ENCODE assay signal across 24 mouse cellular contexts in genomic region chr15:94968403-94969180, GRCm38 (mm10).
DNase-seq lines count a peak whose midpoint lies in the region; ATAC-seq and TF ChIP-seq lines count a peak whose summit lies in the region.
"Had no signal": no experiment of that assay in that cellular context is flagged by ENCODE, and none has a peak within 500 bp of the region (broad histone marks: within the 10 kb centered on the region; RNA-seq: fewer than 3 reads in every experiment).

No protein-coding gene starts in this region.

- no peaks in the 10 kb centered on the region for H3K27me3 ChIP-seq in forebrain, embryonic 14.5 days (replicated peaks; ENCODE audit: control insufficient read depth, insufficient read depth, low read length)
- H3K27me3 ChIP-seq in forebrain, embryonic 12.5 days: no peaks in the 10 kb centered on the region
- no peaks in the 10 kb centered on the region for H3K27me3 ChIP-seq in kidney, postnatal 0 days (ENCODE audit: insufficient read depth, low read length)
- H3K27me3 ChIP-seq: embryonic facial prominence, embryonic 12.5 days; forebrain, embryonic 15.5 days; intestine, embryonic 15.5 days; Patski had no signal

- peak; percentile 44; the same call in 1 of the 2 replicates for ATAC-seq in forebrain, embryonic 14.5 days
- ATAC-seq in forebrain, embryonic 12.5 days (ENCODE audit: low FRiP score): no peak
- no peak for ATAC-seq in kidney, postnatal 0 days (replicated peaks; ENCODE audit: low FRiP score, low read depth)
- ATAC-seq: activated CD4-positive, CD25-positive, alpha-beta regulatory T cell, adult 4 months; forebrain, embryonic 15.5 days; intestine, embryonic 15.5 days; Patski had no signal

- no peak overlapping the region for H3K4me2 ChIP-seq in forebrain, embryonic 14.5 days (ENCODE audit: low read length)
- H3K4me2 ChIP-seq in forebrain, embryonic 12.5 days: no peak overlapping the region
- H3K4me2 ChIP-seq in kidney, postnatal 0 days (ENCODE audit: low read length): no peak overlapping the region
- H3K4me2 ChIP-seq: embryonic facial prominence, embryonic 12.5 days; forebrain, embryonic 15.5 days; hindbrain, embryonic 14.5 days; intestine, embryonic 15.5 days had no signal

- no peaks in the 10 kb centered on the region for H3K36me3 ChIP-seq in forebrain, embryonic 14.5 days (ENCODE audit: control insufficient read depth, insufficient read depth, low read length)
- H3K36me3 ChIP-seq in forebrain, embryonic 12.5 days (replicated peaks): no peaks in the 10 kb centered on the region
- H3K36me3 ChIP-seq in kidney, postnatal 0 days (ENCODE audit: insufficient read depth, low read length): no peaks in the 10 kb centered on the region
- H3K36me3 ChIP-seq: embryonic facial prominence, embryonic 12.5 days; forebrain, embryonic 15.5 days; heart, embryonic 10.5 days; hindbrain, embryonic 10.5 days; intestine, embryonic 15.5 days had no signal

- H3K9ac ChIP-seq in forebrain, embryonic 14.5 days (ENCODE audit: low read length): no peak overlapping the region
- H3K9ac ChIP-seq in forebrain, embryonic 12.5 days: no peak overlapping the region
- H3K9ac ChIP-seq in kidney, postnatal 0 days (ENCODE audit: low read depth, low read length): no peak overlapping the region
- H3K9ac ChIP-seq: embryonic facial prominence, embryonic 12.5 days; forebrain, embryonic 15.5 days; hindbrain, embryonic 14.5 days; intestine, embryonic 15.5 days had no signal

- peaks cover 5% of the 10 kb centered on the region for H3K4me1 ChIP-seq in forebrain, embryonic 14.5 days (ENCODE audit: control insufficient read depth, insufficient read depth, low read length)
- H3K4me1 ChIP-seq in forebrain, embryonic 12.5 days: no peaks in the 10 kb centered on the region
- H3K4me1 ChIP-seq in kidney, postnatal 0 days (replicated peaks; ENCODE audit: insufficient read depth, low read length): no peaks in the 10 kb centered on the region
- peaks cover 5% of the 10 kb centered on the region for H3K4me1 ChIP-seq in cortical plate, adult 2 months (ENCODE audit: control insufficient read depth, insufficient read depth, low read length)
- H3K4me1 ChIP-seq: embryonic facial prominence, embryonic 12.5 days; forebrain, embryonic 15.5 days; heart, embryonic 10.5 days; hindbrain, embryonic 10.5 days; intestine, embryonic 15.5 days had no signal

- no peaks in the 10 kb centered on the region for H3K9me3 ChIP-seq in forebrain, embryonic 14.5 days (replicated peaks; ENCODE audit: control insufficient read depth, low read length)
- no peaks in the 10 kb centered on the region for H3K9me3 ChIP-seq in forebrain, embryonic 12.5 days
- no peaks in the 10 kb centered on the region for H3K9me3 ChIP-seq in kidney, postnatal 0 days (replicated peaks; ENCODE audit: low read length)
- H3K9me3 ChIP-seq: embryonic facial prominence, embryonic 12.5 days; forebrain, embryonic 15.5 days; heart, embryonic 10.5 days; hindbrain, embryonic 10.5 days; intestine, embryonic 15.5 days had no signal

- TF ChIP-seq CTCF in kidney, postnatal 0 days (IDR thresholded peaks at IDR 0.05; ENCODE audit: low read depth): no peak
- TF ChIP-seq CTCF in cortical plate, adult 2 months (IDR thresholded peaks at IDR 0.05; ENCODE audit: extremely low read depth, insufficient read depth, low read length): no peak

- DNase-seq in forebrain, embryonic 14.5 days (ENCODE audit: low spot score): peak; percentile 56
- DNase-seq in kidney, postnatal 0 days (ENCODE audit: low spot score): peak; percentile 3
- DNase-seq in kidney, postnatal 4 days: no peak
- peak; percentile 27 for DNase-seq in Muller cell, postnatal 12 days (ENCODE audit: inconsistent ontology term)
- DNase-seq in thymus, postnatal 0 days (ENCODE audit: low spot score): no peak
- DNase-seq in ovary, postnatal 14 days (ENCODE audit: low spot score): no peak
- DNase-seq: adrenal gland, postnatal 14 days; cerebellum, adult 2 months; cerebellum, postnatal 10 days; embryo, embryonic 11 days; gastrocnemius, adult 2 months; gastrocnemius, postnatal 25 days; heart, adult 18-20 months; heart, postnatal 14 days had no signal

- H3K4me3 ChIP-seq in forebrain, embryonic 14.5 days (ENCODE audit: low read depth, low read length): no peak overlapping the region
- H3K4me3 ChIP-seq in forebrain, embryonic 12.5 days (replicated peaks): no peak overlapping the region
- no peak overlapping the region for H3K4me3 ChIP-seq in kidney, postnatal 0 days (replicated peaks; ENCODE audit: low read depth, low read length)
- H3K4me3 ChIP-seq in cortical plate, adult 2 months (ENCODE audit: insufficient read depth, low read length): no peak overlapping the region
- H3K4me3 ChIP-seq: embryonic facial prominence, embryonic 12.5 days; forebrain, embryonic 15.5 days; gastrocnemius, adult 2 months; heart, embryonic 10.5 days; hindbrain, embryonic 10.5 days; intestine, embryonic 15.5 days had no signal

- 29% methylated on average over 13 of the region's 13 CpGs for WGBS in forebrain, embryonic 14.5 days
- WGBS in forebrain, embryonic 12.5 days: 64% methylated on average over 13 of the region's 13 CpGs
- WGBS in kidney, postnatal 0 days: 72% methylated on average over 13 of the region's 13 CpGs

- no peak for TF ChIP-seq POLR2A in cortical plate, adult 2 months (IDR thresholded peaks at IDR 0.05; ENCODE audit: extremely low read depth, insufficient read depth, low read length)

- no peak overlapping the region for H3K27ac ChIP-seq in forebrain, embryonic 14.5 days (ENCODE audit: low read depth, low read length)
- no peak overlapping the region for H3K27ac ChIP-seq in forebrain, embryonic 12.5 days
- no peak overlapping the region for H3K27ac ChIP-seq in kidney, postnatal 0 days
- H3K27ac ChIP-seq in cortical plate, adult 2 months (ENCODE audit: insufficient read depth, low read length): peak overlapping the region; percentile 72
- H3K27ac ChIP-seq: embryonic facial prominence, embryonic 12.5 days; forebrain, embryonic 15.5 days; gastrocnemius, adult 2 months; heart, embryonic 10.5 days; hindbrain, embryonic 10.5 days; hindbrain, embryonic 14.5 days; intestine, embryonic 15.5 days had no signal

Comparison
In these comparisons a context has a peak if more than half of its experiments do, and no peak if none do; other contexts are left out.
1. DNase-seq: peak in forebrain, embryonic 14.5 days (single experiment), kidney, postnatal 0 days (single experiment) and Muller cell, postnatal 12 days (single experiment); none in kidney, postnatal 4 days (0 of 2), thymus, postnatal 0 days (single experiment) and ovary, postnatal 14 days (single experiment).